ENCODE assay signal across 12 mouse cellular contexts in genomic region chr10:31436047-31436446, GRCm38 (mm10).
"Had no signal": no experiment of that assay in that cellular context is flagged by ENCODE, and none has a peak within 500 bp of the region (broad histone marks: within the 10 kb centered on the region; RNA-seq: fewer than 3 reads in every experiment).

No protein-coding gene starts in this region.

- DNase-seq: retina, postnatal 1 day; right cerebral cortex, adult 18-20 months; right cerebral cortex, postnatal 14 days; right cerebral cortex, postnatal 25 days; right cerebral cortex, postnatal 4 days; spleen, adult 18-20 months; thymus, adult 18-20 months; thymus, adult 2 months; thymus, postnatal 14 days; thymus, postnatal 25 days; thymus, postnatal 36 days; thymus, postnatal 4 days had no signal
